Mouse (Mus musculus): ENCODE results near the gene Ccdc51. TPM values are rescaled to one million over a fixed set of nuclear protein-coding genes. Genes with fewer than 3 reads are reported as not detected.
A peak's percentile ranks its signal among the peaks of the same experiment; 100 is the strongest.

Gene Ccdc51
- polyA plus RNA-seq, 1 experiment from 2014 or later = 11.4 TPM

DNA sequence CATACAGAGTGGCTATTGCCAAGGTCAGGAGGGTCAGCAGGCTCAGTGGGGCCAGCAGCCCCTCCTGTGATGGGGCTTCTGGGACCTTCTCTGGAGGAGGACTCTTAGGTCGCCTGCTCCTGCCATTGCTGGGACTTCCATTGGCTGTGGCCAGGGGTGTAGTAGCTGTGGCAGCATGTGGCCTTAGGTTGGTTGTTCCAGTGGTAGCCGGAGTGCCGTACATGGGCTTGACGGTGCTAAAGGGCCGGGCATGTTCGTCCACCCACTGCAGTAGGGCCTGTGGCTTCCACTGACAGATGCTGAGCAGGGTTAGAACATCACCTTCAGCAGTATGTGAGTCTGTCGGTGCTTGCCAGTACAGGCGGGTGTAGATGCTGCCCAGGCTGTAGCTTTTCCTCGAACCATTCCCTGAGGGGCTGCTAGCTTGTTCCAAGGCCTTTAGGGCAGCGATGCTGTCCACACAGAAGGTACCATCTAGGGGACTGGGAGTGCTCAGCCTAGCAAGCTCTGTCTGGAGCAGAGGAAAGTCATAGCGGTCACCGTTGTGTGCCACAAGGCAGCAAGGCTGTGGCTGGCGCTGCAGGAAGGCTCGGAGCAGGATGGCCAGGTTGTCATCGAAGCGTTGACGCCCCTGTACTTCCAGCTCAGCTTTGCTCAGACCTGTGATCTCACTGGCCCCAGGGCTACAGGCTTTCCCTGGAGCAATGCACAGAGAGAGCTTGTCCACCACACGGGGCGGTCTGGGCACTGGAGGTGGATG lies 24.1 kb upstream of the Ccdc51 start:
- Histone ChIP-seq H3K9me3 (replicated peaks) (no peaks in the 10 kb centered on the region), H3K4me2 (peak overlapping the region; percentile 88), H3K9ac (peak overlapping the region; percentile 46), H3K4me1 (replicated peaks) (peaks cover 49% of the 10 kb centered on the region), H3K4me3 (replicated peaks) (peak overlapping the region; percentile 59), H3K27me3 (no peaks in the 10 kb centered on the region), H3K27ac (replicated peaks) (peak overlapping the region; percentile 83), H3K36me3 (replicated peaks) (peaks cover 31% of the 10 kb centered on the region)
- ATAC-seq (ENCODE audit: insufficient read depth) = no peak
- WGBS (ENCODE audit: insufficient replicate concordance) = 86% methylated on average over 19 of the region's 19 CpGs

DNA sequence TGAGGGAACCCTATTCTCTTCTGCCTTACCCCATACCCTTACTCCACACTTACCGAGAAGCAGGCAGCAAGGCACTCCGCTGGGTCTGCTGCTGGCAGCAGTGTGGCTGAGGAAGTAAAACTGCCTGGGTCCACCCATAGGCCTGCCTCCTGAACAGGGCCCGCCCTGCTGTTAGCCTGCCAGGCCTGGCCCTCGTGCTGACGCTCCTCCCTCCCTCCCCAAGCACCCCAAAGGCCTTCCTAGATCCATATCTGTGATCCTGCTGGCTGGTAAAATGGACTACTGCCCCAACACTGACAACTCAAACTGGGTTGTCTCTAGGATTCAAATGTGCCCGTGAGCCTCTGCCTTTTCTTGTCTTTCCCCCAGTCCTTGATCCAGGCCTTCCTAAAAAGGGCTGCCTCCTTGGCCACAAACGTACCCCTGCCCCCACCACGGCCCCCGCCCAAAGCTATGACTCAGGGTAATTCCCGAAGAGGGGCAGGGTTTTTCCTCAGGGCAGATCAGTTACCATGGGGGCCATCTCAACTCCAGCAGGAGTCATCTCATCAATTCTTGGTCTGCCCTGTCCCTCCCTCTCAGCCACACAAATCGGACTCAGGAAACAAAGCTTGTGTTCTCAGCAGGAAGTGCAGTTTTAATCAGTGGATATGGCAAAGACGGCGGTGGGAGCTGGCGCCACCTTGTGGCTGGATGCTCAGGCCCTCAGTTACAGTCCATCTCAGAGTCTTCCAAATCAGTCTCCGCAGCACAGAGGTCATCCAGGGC lies 23.0 kb upstream of the Ccdc51 start, which contains the start of gene Trex1:
Gene Trex1, minus strand, starts transcription at position 599 of the 768 bp plus-strand sequence.
- H3K27ac ChIP-seq (replicated peaks) = peak within 1 kb of the TSS; percentile 83
- H3K9me3 ChIP-seq (replicated peaks) = no peaks in the 10 kb centered on the region
- H3K9ac ChIP-seq = peak within 1 kb of the TSS; percentile 58
- H3K4me2 ChIP-seq = peak within 1 kb of the TSS; percentile 88
- 5% methylated on average over 15 of the region's 15 CpGs for WGBS (ENCODE audit: insufficient replicate concordance)
- no peaks in the 10 kb centered on the region for H3K27me3 ChIP-seq
- peak; percentile 96 for ATAC-seq (ENCODE audit: insufficient read depth)
- peaks cover 43% of the 10 kb centered on the region for H3K4me1 ChIP-seq (replicated peaks)
- H3K4me3 ChIP-seq (replicated peaks) = peak within 1 kb of the TSS; percentile 59
- H3K36me3 ChIP-seq (replicated peaks) = peaks cover 42% of the 10 kb centered on the region

DNA sequence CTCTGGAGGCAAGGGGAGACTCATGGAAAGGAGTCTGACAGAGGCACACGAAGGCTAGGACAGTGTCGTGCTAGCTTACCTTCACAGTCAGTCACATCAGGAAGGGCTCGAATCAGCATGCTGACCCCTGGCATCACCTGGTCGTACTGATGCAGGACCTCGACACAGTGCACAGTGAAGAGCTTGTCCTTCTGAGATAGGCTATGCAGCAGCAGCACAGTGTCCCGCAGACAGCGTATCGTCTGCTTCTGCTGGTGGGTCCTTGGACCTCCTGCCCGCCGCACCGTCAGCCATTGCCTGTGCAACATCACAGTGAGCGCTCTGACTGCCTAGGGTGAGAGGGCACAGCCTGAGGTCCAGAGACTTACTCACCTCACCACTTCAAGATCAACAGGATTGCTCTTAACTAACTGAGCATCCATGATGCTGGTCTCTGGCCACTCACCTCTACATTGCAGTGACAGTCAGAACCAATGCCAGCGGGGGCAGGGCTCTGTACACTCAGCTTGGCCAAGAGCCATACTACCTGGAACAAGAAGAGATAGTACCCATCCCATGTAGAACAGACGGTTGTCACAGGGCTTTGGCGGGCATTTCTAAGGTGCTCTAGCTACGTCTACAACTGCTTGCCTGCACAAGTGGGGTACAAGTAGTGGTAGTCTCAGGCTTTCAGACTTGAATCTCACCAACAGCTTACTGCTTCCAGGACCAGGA lies 22.0 kb upstream of the Ccdc51 start:
- Histone ChIP-seq H3K36me3 (replicated peaks) (peaks cover 52% of the 10 kb centered on the region), H3K27ac (replicated peaks) (no peak overlapping the region), H3K4me2 (peak overlapping the region; percentile 88; the same call in 1 of the 2 replicates), H3K4me1 (replicated peaks) (peaks cover 33% of the 10 kb centered on the region), H3K9me3 (replicated peaks) (no peaks in the 10 kb centered on the region), H3K27me3 (no peaks in the 10 kb centered on the region), H3K9ac (no peak overlapping the region), H3K4me3 (replicated peaks) (no peak overlapping the region)
- ATAC-seq (ENCODE audit: insufficient read depth) = no peak
- 86% methylated on average over 16 of the region's 16 CpGs for WGBS (ENCODE audit: insufficient replicate concordance)

DNA sequence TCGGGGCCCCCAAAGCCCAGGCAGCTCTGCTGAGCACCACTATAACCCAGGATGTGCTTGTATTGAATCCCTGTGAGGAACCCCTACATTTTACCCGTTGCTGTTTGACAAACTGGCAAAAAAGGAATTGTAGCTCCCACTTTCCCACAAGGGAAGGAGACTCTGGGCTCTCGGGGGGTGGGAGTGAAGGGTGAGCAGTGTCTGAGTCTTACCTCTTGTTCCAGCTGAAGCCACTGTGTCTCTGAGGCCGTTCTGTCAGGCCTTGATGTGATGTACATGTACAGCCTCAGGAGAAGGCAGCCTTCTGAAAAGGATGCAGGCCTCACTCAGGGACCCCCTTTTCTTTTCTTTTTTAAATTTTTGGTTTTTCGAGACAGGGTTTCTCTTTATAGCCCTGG lies 21.4 kb upstream of the Ccdc51 start:
- H3K4me2 ChIP-seq = no peak overlapping the region
- H3K4me1 ChIP-seq (replicated peaks) = peaks cover 27% of the 10 kb centered on the region
- no peaks in the 10 kb centered on the region for H3K27me3 ChIP-seq
- no peak overlapping the region for H3K27ac ChIP-seq (replicated peaks)
- no peak overlapping the region for H3K9ac ChIP-seq
- H3K9me3 ChIP-seq (replicated peaks) = no peaks in the 10 kb centered on the region
- no peak overlapping the region for H3K4me3 ChIP-seq (replicated peaks)
- no peak for ATAC-seq (ENCODE audit: insufficient read depth)
- 70% methylated on average over 5 of the region's 5 CpGs for WGBS (ENCODE audit: insufficient replicate concordance)
- H3K36me3 ChIP-seq (replicated peaks) = peaks cover 58% of the 10 kb centered on the region

- H3K9ac ChIP-seq = no peak overlapping the region
- no peak overlapping the region for H3K27ac ChIP-seq (replicated peaks)
- no peaks in the 10 kb centered on the region for H3K27me3 ChIP-seq
- 86% methylated on average over 3 of the region's 3 CpGs for WGBS (ENCODE audit: insufficient replicate concordance)
- no peak overlapping the region for H3K4me3 ChIP-seq (replicated peaks)
- ATAC-seq (ENCODE audit: insufficient read depth) = no peak
- H3K9me3 ChIP-seq (replicated peaks) = no peaks in the 10 kb centered on the region
- peaks cover 12% of the 10 kb centered on the region for H3K4me1 ChIP-seq (replicated peaks)
- no peak overlapping the region for H3K4me2 ChIP-seq
- H3K36me3 ChIP-seq (replicated peaks) = peaks cover 84% of the 10 kb centered on the region
These were observed 14.1 kb upstream of the Ccdc51 start for GRCm38 (mm10) chr9:109068095-109068735.

DNA sequence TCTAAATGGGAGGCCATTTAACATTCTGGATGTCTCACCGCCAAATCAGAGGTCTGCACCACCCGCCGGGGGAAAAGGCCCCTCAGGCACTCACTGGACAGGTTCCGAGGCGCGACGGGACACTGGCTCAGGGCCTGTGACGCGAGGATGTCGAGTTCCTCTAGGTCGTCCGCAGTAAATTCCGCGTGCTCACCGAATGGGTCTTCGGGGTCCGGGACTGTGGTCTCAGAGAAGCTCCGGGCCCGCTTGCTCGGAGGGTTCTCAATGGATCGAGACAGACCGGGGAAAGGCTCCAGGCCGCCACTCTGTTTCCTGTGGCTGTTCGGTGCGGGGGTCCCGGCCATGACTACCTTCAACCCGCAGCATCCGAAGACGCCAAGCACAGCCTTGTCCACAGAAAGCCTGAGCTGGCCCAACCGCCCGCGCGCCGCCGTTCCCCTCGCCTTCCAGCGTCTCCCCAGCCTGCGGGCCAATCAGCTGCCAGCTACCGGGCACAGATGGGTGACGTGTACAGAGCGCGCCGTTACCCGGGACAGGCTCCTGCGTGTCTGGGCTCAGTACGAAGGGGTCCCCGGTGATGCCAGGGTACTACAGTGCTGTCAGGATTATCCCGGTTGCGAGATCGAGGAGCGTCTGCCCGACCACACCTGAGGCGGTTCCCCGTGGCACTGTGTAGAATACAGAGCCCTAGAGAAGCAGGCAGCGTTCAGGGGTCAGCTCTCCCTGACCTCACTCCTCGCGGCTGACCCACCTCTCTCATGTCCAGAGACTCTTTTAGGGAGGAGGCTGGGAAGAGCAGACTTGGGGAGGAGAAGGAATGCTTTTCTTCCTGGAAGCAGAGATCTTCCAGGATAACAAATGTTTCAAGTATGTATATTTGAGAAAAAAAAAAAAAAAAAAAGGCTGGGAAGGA lies 8.4 kb upstream of the Ccdc51 start, which contains the start of gene Atrip:
Gene Atrip, minus strand, starts transcription at position 464 of the 913 bp plus-strand sequence.
- Histone ChIP-seq H3K4me3 (replicated peaks) (peak within 1 kb of the TSS; percentile 88), H3K4me1 (replicated peaks) (peaks cover 29% of the 10 kb centered on the region), H3K27me3 (no peaks in the 10 kb centered on the region), H3K27ac (replicated peaks) (peak within 1 kb of the TSS; percentile 77), H3K4me2 (peak within 1 kb of the TSS; percentile 94), H3K9me3 (replicated peaks) (no peaks in the 10 kb centered on the region), H3K9ac (peak within 1 kb of the TSS; percentile 89), H3K36me3 (replicated peaks) (peaks cover 36% of the 10 kb centered on the region)
- peak; percentile 96 for ATAC-seq (ENCODE audit: insufficient read depth)
- under 1% methylated on average over 57 of the region's 57 CpGs for WGBS (ENCODE audit: insufficient replicate concordance)

GRCm38 (mm10) chr9:109080516-109080915 lies 1.8 kb upstream of the Ccdc51 start:
- H3K36me3 ChIP-seq (replicated peaks) = peaks cover 27% of the 10 kb centered on the region
- no peak overlapping the region for H3K27ac ChIP-seq (replicated peaks)
- 79% methylated on average over 3 of the region's 3 CpGs for WGBS (ENCODE audit: insufficient replicate concordance)
- peaks cover 29% of the 10 kb centered on the region for H3K4me1 ChIP-seq (replicated peaks)
- no peak for ATAC-seq (ENCODE audit: insufficient read depth)
- H3K27me3 ChIP-seq = no peaks in the 10 kb centered on the region
- peak overlapping the region; percentile 73 for H3K4me2 ChIP-seq
- no peaks in the 10 kb centered on the region for H3K9me3 ChIP-seq (replicated peaks)
- H3K9ac ChIP-seq = 0 out of 2 replicates have a peak overlapping the region, but pooled peaks have one; percentile 87
- H3K4me3 ChIP-seq (replicated peaks) = peak overlapping the region; percentile 88; the same call in 1 of the 2 replicates

- Histone ChIP-seq H3K9me3 (replicated peaks) (no peaks in the 10 kb centered on the region), H3K9ac (peak overlapping the region; percentile 87), H3K4me2 (peak overlapping the region; percentile 73), H3K27ac (replicated peaks) (peak overlapping the region; percentile 81), H3K27me3 (no peaks in the 10 kb centered on the region), H3K36me3 (replicated peaks) (peaks cover 27% of the 10 kb centered on the region), H3K4me3 (replicated peaks) (peak overlapping the region; percentile 88), H3K4me1 (replicated peaks) (peaks cover 29% of the 10 kb centered on the region)
- 1% methylated on average over 11 of the region's 11 CpGs for WGBS (ENCODE audit: insufficient replicate concordance)
- ATAC-seq (ENCODE audit: insufficient read depth) = 0 out of 2 replicates have a peak, but pooled peaks have one; percentile 1
These were observed 557 bp upstream of the Ccdc51 start for GRCm38 (mm10) chr9:109081749-109082123.

DNA sequence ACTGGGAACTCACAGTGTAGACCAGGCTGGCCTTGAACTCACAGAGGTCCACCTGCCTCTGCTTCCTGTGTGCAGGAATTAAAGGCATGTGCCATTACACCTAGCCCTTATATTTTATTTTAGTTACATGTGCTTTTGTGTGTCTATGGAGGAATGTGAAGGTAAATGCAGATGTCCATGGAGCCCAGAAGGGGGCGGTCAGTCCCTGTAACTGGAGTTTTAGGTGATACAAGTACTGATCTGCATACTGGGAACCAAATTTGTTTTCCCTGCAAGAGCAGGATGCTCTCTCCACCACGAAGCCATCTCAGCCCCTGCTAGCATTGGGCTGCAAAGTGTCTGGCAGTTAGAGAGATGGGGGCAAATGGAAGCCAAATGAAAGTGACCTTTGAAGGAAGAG lies 2.6 kb downstream of the Ccdc51 start:
- 12% methylated on average over 2 of the region's 2 CpGs for whole genome bisulfite sequencing (ENCODE audit: insufficient replicate concordance)
- peaks cover 19% of the 10 kb centered on the region for H3K36me3 ChIP-seq (replicated peaks)
- H3K9ac ChIP-seq = no peak overlapping the region
- no peaks in the 10 kb centered on the region for H3K9me3 ChIP-seq (replicated peaks)
- H3K4me1 ChIP-seq (replicated peaks) = peaks cover 38% of the 10 kb centered on the region
- H3K27ac ChIP-seq (replicated peaks) = no peak overlapping the region
- H3K4me2 ChIP-seq = no peak overlapping the region
- no peaks in the 10 kb centered on the region for H3K27me3 ChIP-seq
- no peak for ATAC-seq (ENCODE audit: insufficient read depth)
- no peak overlapping the region for H3K4me3 ChIP-seq (replicated peaks)

- Histone ChIP-seq H3K4me3 (replicated peaks) (no peak overlapping the region), H3K27ac (replicated peaks) (no peak overlapping the region), H3K9me3 (replicated peaks) (no peaks in the 10 kb centered on the region), H3K27me3 (0 out of 2 replicates have a peak, but pooled peaks cover 3% of the 10 kb centered on the region), H3K36me3 (replicated peaks) (peaks cover 27% of the 10 kb centered on the region), H3K4me2 (no peak overlapping the region), H3K4me1 (replicated peaks) (peaks cover 31% of the 10 kb centered on the region), H3K9ac (no peak overlapping the region)
- no peak for ATAC-seq (ENCODE audit: insufficient read depth)
- WGBS (ENCODE audit: insufficient replicate concordance) = 25% methylated on average over 5 of the region's 5 CpGs
These were observed 5.7 kb downstream of the Ccdc51 start for GRCm38 (mm10) chr9:109087987-109088386.

Data from liver, embryonic 15.5 days (tissue).